Mouse (Mus musculus): ENCODE measurements around the gene Gm20458.

DNA sequence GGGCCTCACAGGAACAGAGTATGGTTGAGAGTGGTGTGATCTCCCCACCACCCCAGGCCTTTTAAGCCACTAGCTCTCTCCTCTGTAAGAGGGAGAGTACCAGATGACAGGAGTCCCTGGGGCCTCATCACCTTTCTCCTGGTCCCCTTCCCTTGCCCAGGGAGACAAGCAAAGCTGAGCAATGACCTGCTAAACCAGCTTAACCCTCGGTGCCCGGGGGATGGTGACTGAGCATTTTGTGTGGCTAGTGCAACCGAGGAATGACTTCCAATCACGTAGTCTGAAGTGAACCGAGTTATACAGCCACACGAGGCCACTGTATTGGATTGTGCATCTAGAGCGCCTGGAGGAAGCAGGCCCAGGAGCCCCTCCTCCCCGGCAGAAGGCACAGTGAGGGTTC, 36.4 kb upstream of the Gm20458 start:
- TF ChIP-seq GATA1 (IDR thresholded peaks at IDR 0.05; ENCODE audit: borderline replicate concordance, low read length) (no peak), FLI1 (IDR thresholded peaks at IDR 0.05; ENCODE audit: low read length) (no peak)

Measured in megakaryocyte, embryonic 14.5 days (primary cell).